Mouse (Mus musculus) embryonic fibroblast, embryonic 13.5 days (primary cell): ENCODE data around the gene Ccdc85c. TPM values are rescaled to one million over a fixed set of nuclear protein-coding genes. Genes with fewer than 3 reads are reported as not detected.
A peak's percentile ranks its signal among the peaks of the same experiment; 100 is the strongest.

Experiments used
- H3K27ac ChIP-seq: 2 replicates; pipeline ENCODE4 v1.5.1; 2012; ENCODE audit warnings: low read length, control low read depth, inconsistent platforms; ENCODE audit not compliant: insufficient read depth
- H3K4me1 ChIP-seq: 2 replicates; pipeline ENCODE4 v1.6.1; 2011; ENCODE audit warnings: low read length; ENCODE audit not compliant: control insufficient read depth, insufficient read depth
- H3K4me3 ChIP-seq: 2 replicates; pipeline ENCODE4 v1.5.1; 2011; ENCODE audit warnings: mild to moderate bottlenecking, control low read depth, low read length; ENCODE audit not compliant: insufficient read depth
- CTCF ChIP-seq: IDR thresholded peaks from 2 replicates; pipeline ENCODE4 v1.5.1; 2011; ENCODE audit warnings: mild to moderate bottlenecking, control low read depth, low read length, moderate library complexity, borderline replicate concordance; ENCODE audit not compliant: insufficient read depth
- POLR2A ChIP-seq: IDR thresholded peaks from 2 replicates; pipeline ENCODE4 v1.6.1; 2011; ENCODE audit warnings: low read depth, mild to moderate bottlenecking, control low read depth, low read length, moderate library complexity
- polyA plus RNA-seq: library from polyadenylated mRNA; stranded (reverse); fragments of >200 nt; gene quantifications from 2 replicates; pipeline ENCODE4 v1.2.4, GENCODE M21; 2011; ENCODE audit warnings: low read depth; ENCODE audit not compliant: missing spikeins, insufficient read length

The Ccdc85c gene
- polyA plus RNA-seq, 1 experiment, result 2.7 TPM

- TF ChIP-seq POLR2A (no peak), CTCF (peak; percentile 86)
- Histone ChIP-seq H3K27ac (no peak overlapping the region), H3K4me1 (no peaks in the 10 kb centered on the region), H3K4me3 (no peak overlapping the region)
These were observed 66.3 kb downstream of the Ccdc85c start for GRCm38 (mm10) chr12:108208726-108209438.

- H3K4me1 ChIP-seq, result no peaks in the 10 kb centered on the region
- TF ChIP-seq POLR2A (no peak), CTCF (no peak)
These were observed 67.0 kb downstream of the Ccdc85c start for GRCm38 (mm10) chr12:108208216-108208615.

GRCm38 (mm10) chr12:108206641-108207040, 68.6 kb downstream of the Ccdc85c start:
- Histone ChIP-seq H3K4me1 (no peaks in the 10 kb centered on the region), H3K27ac (no peak overlapping the region), H3K4me3 (no peak overlapping the region)
- peak; percentile 67 for TF ChIP-seq CTCF
- TF ChIP-seq POLR2A, result no peak

More at GRCm38 (mm10) chr12:108208216-108208615, 67.0 kb downstream of the Ccdc85c start:
- no peak overlapping the region for H3K4me3 ChIP-seq
- no peak overlapping the region for H3K27ac ChIP-seq

GRCm38 (mm10) chr12:108204978-108205377, 70.2 kb downstream of the Ccdc85c start:
- no peak for TF ChIP-seq POLR2A
- TF ChIP-seq CTCF, result no peak
- no peaks in the 10 kb centered on the region for H3K4me1 ChIP-seq
- no peak overlapping the region for H3K4me3 ChIP-seq
- no peak overlapping the region for H3K27ac ChIP-seq

- TF ChIP-seq CTCF (no peak), POLR2A (no peak)
- Histone ChIP-seq H3K4me3 (no peak overlapping the region), H3K27ac (no peak overlapping the region), H3K4me1 (no peaks in the 10 kb centered on the region)
These were observed 71.3 kb downstream of the Ccdc85c start for GRCm38 (mm10) chr12:108203895-108204294.

- Histone ChIP-seq H3K27ac (no peak overlapping the region), H3K4me1 (no peaks in the 10 kb centered on the region), H3K4me3 (no peak overlapping the region)
- TF ChIP-seq CTCF (no peak), POLR2A (no peak)
These were observed 75.1 kb downstream of the Ccdc85c start for GRCm38 (mm10) chr12:108200094-108200493.

GRCm38 (mm10) chr12:108198447-108198846, 76.8 kb downstream of the Ccdc85c start:
- Histone ChIP-seq H3K4me3 (no peak overlapping the region), H3K27ac (no peak overlapping the region), H3K4me1 (no peaks in the 10 kb centered on the region)
- TF ChIP-seq POLR2A (no peak), CTCF (no peak)

GRCm38 (mm10) chr12:108195761-108196160, 79.5 kb downstream of the Ccdc85c start:
- no peak for TF ChIP-seq POLR2A
- no peak for TF ChIP-seq CTCF
- Histone ChIP-seq H3K4me1 (no peaks in the 10 kb centered on the region), H3K27ac (no peak overlapping the region), H3K4me3 (no peak overlapping the region)

GRCm38 (mm10) chr12:108193878-108194277, 81.3 kb downstream of the Ccdc85c start:
- no peak overlapping the region for H3K4me3 ChIP-seq
- TF ChIP-seq POLR2A (no peak), CTCF (no peak)
- H3K27ac ChIP-seq, result no peak overlapping the region
- no peaks in the 10 kb centered on the region for H3K4me1 ChIP-seq

- H3K4me1 ChIP-seq, result no peaks in the 10 kb centered on the region
- no peak overlapping the region for H3K27ac ChIP-seq
- H3K4me3 ChIP-seq, result no peak overlapping the region
- TF ChIP-seq CTCF (no peak), POLR2A (no peak)
These were observed 87.6 kb downstream of the Ccdc85c start for GRCm38 (mm10) chr12:108187541-108188091.

- H3K4me3 ChIP-seq, result no peak overlapping the region
- TF ChIP-seq CTCF (no peak), POLR2A (no peak)
- H3K27ac ChIP-seq, result no peak overlapping the region
- no peaks in the 10 kb centered on the region; the same call in 1 of the 2 replicates for H3K4me1 ChIP-seq
These were observed 93.5 kb downstream of the Ccdc85c start for GRCm38 (mm10) chr12:108181716-108182115.
